Mouse (Mus musculus) kidney, adult 2 months (tissue): ENCODE measurements around the gene 1700057G04Rik.

Experiments
- CTCF ChIP-seq: fragments of 200-500 bp; conservative IDR thresholded peaks from 2 replicates; pipeline ENCODE4 v1.5.1; 2011; ENCODE audit warnings: low read depth, mild to moderate bottlenecking, control low read depth, low read length, moderate library complexity, mixed read lengths; ENCODE audit not compliant: insufficient read depth, insufficient read length
- POLR2A ChIP-seq: fragments of 200-500 bp; IDR thresholded peaks from one replicate; pipeline ENCODE4 v1.6.1; 2011; ENCODE audit warnings: low read depth, low read length, control low read depth

GRCm38 (mm10) chr9:92331383-92331782 is 22.2 kb downstream of the 1700057G04Rik start:
- TF ChIP-seq CTCF (no peak), POLR2A (no peak)
